Mouse (Mus musculus): ENCODE measurements around the gene Tead1. TPM values are rescaled to one million over a fixed set of nuclear protein-coding genes. Genes with fewer than 3 reads are reported as not detected.

Gene Tead1
- polyA plus RNA-seq, 1 experiment from 2014 or later: 13.9 TPM

GRCm38 (mm10) chr7:112806718-112807400 is 127.7 kb downstream of the Tead1 start:
- peaks cover 19% of the 10 kb centered on the region for H3K4me1 ChIP-seq (ENCODE audit: control insufficient read depth, insufficient read depth, low read length)
- no peaks in the 10 kb centered on the region for H3K9me3 ChIP-seq (ENCODE audit: control insufficient read depth, low read length)
- H3K36me3 ChIP-seq (ENCODE audit: control insufficient read depth, insufficient read depth, low read length): no peaks in the 10 kb centered on the region
- H3K27me3 ChIP-seq (ENCODE audit: control insufficient read depth, insufficient read depth, low read length): no peaks in the 10 kb centered on the region
- 33% methylated on average over 2 of the region's 2 CpGs for WGBS
- H3K27ac ChIP-seq (ENCODE audit: low read depth, low read length): peak overlapping the region; percentile 58
- ATAC-seq (ENCODE audit: low read depth): peak; percentile 28; the same call in 1 of the 2 replicates
- H3K4me3 ChIP-seq (ENCODE audit: low read depth, low read length): no peak overlapping the region
- H3K9ac ChIP-seq (replicated peaks; ENCODE audit: low read depth, low read length): no peak overlapping the region
- peak overlapping the region; percentile 7; the same call in 1 of the 2 replicates for H3K4me2 ChIP-seq (ENCODE audit: low read depth, low read length)

DNA sequence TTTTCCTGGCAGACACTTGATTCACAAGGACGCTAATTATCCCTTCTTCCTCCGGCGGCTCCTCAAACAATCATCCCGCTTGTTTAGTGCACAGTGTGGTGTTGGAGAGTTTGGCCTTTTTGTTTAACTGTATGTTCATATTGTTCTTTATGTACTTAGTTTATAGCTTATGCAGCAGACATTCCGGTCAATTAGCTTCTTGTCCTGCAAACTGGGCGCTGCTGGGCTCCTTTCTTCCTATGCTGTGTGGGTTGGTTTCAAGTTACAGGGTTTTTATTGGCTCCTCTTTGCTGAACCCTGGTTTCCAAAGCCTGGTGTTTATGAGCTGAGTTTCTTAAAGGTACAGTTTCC is 128.3 kb downstream of the Tead1 start:
- 0 out of 2 replicates have a peak, but pooled peaks have one; percentile 14 for ATAC-seq (ENCODE audit: low read depth)
- WGBS: 2% methylated on average over 6 of the region's 6 CpGs
- peak overlapping the region; percentile 58; the same call in 1 of the 2 replicates for H3K27ac ChIP-seq (ENCODE audit: low read depth, low read length)
- H3K4me2 ChIP-seq (ENCODE audit: low read depth, low read length): peak overlapping the region; percentile 7; the same call in 1 of the 2 replicates
- H3K4me3 ChIP-seq (ENCODE audit: low read depth, low read length): no peak overlapping the region
- H3K9me3 ChIP-seq (ENCODE audit: control insufficient read depth, low read length): no peaks in the 10 kb centered on the region
- H3K9ac ChIP-seq (replicated peaks; ENCODE audit: low read depth, low read length): no peak overlapping the region
- peaks cover 21% of the 10 kb centered on the region for H3K4me1 ChIP-seq (ENCODE audit: control insufficient read depth, insufficient read depth, low read length)
- H3K36me3 ChIP-seq (ENCODE audit: control insufficient read depth, insufficient read depth, low read length): no peaks in the 10 kb centered on the region
- H3K27me3 ChIP-seq (ENCODE audit: control insufficient read depth, insufficient read depth, low read length): no peaks in the 10 kb centered on the region

DNA sequence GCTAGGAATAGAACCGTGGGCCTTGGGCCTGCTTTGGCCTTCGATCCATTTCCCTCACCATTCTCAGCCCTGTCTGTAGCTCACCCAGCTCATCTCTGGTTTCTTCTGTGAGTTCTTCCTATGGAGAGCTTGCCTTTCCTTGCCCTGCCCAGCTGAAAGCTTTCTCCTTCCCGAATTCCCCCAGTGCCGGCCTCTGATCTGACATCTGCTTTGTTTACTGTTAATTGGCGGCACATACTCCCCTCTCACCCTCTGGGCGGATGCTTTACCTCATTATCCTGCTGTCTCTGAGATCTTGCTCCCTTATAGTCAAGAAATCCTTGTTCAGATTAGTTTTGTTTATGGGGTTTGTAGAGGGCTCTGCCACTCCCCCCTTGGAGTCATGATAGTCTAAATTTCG is 131.6 kb downstream of the Tead1 start:
- no peak for ATAC-seq (ENCODE audit: low read depth)
- Histone ChIP-seq H3K27me3 (ENCODE audit: control insufficient read depth, insufficient read depth, low read length) (no peaks in the 10 kb centered on the region; the same call in 1 of the 2 replicates), H3K4me3 (ENCODE audit: low read depth, low read length) (no peak overlapping the region), H3K9ac (replicated peaks; ENCODE audit: low read depth, low read length) (no peak overlapping the region), H3K9me3 (ENCODE audit: control insufficient read depth, low read length) (no peaks in the 10 kb centered on the region), H3K36me3 (ENCODE audit: control insufficient read depth, insufficient read depth, low read length) (no peaks in the 10 kb centered on the region), H3K4me2 (ENCODE audit: low read depth, low read length) (no peak overlapping the region), H3K4me1 (ENCODE audit: control insufficient read depth, insufficient read depth, low read length) (peaks cover 24% of the 10 kb centered on the region), H3K27ac (ENCODE audit: low read depth, low read length) (no peak overlapping the region)
- 44% methylated on average over 7 of the region's 7 CpGs for WGBS

DNA sequence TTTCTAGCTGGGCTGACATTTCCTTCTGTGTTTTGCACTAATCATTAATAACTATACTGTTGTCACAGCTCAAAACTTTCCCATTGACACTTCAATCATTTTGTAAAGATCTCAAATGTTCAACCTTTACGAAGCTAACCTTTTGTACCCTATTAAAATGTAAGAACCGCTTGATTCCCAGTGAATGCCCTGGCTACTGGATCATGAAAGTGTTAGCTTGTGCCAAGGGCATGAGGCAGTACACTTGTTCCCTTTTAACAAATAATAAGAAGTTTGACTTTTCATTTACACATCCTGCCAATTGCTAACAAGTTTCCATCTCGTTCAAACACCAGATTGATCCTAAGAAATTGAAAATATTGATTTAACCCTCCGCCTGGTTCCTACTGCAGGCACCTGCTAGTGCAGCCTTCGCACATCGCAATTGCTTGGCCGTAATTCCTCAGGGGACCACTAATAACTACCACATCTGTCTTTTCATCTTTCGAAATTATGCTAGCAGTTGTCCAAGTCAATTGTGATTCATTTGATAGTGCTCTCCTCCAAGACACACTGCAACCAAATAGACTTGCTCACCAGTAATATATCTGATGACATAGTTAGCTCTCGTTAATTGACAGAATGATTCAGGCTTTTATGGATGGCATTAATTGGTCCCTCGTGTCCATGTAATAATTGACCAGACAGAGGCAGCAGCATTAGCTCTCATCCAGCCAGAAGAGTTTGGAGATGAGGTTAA is 133.1 kb downstream of the Tead1 start:
- Histone ChIP-seq H3K9me3 (ENCODE audit: control insufficient read depth, low read length) (no peaks in the 10 kb centered on the region), H3K4me3 (ENCODE audit: low read depth, low read length) (no peak overlapping the region), H3K4me2 (ENCODE audit: low read depth, low read length) (no peak overlapping the region), H3K36me3 (ENCODE audit: control insufficient read depth, insufficient read depth, low read length) (no peaks in the 10 kb centered on the region), H3K27ac (ENCODE audit: low read depth, low read length) (no peak overlapping the region), H3K4me1 (ENCODE audit: control insufficient read depth, insufficient read depth, low read length) (peaks cover 17% of the 10 kb centered on the region; the same call in 1 of the 2 replicates), H3K9ac (replicated peaks; ENCODE audit: low read depth, low read length) (no peak overlapping the region), H3K27me3 (ENCODE audit: control insufficient read depth, insufficient read depth, low read length) (no peaks in the 10 kb centered on the region; the same call in 1 of the 2 replicates)
- ATAC-seq (ENCODE audit: low read depth): peak; percentile 42; the same call in 1 of the 2 replicates
- 44% methylated on average over 10 of the region's 10 CpGs for WGBS

DNA sequence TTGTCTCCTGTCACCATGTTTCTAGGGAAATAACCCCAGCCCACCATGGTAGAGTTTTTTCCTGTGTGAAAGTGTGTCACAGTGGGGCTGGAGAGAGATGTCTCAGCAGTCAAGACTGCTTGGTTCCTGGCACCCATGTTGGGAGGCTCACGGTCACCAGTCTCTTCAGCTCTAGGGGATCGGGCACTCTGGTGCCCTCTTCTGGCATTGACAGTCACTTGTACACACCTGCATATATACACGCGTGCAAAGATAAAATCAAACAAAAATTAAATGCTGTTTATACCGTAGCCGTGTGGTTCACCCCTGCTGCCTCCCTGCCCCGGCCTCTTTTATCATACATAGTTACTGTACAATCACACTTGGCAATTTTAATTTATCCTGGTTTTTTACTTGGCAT is 134.0 kb downstream of the Tead1 start:
- Histone ChIP-seq H3K9ac (replicated peaks; ENCODE audit: low read depth, low read length) (no peak overlapping the region), H3K36me3 (ENCODE audit: control insufficient read depth, insufficient read depth, low read length) (no peaks in the 10 kb centered on the region), H3K9me3 (ENCODE audit: control insufficient read depth, low read length) (no peaks in the 10 kb centered on the region), H3K4me3 (ENCODE audit: low read depth, low read length) (no peak overlapping the region), H3K27me3 (ENCODE audit: control insufficient read depth, insufficient read depth, low read length) (no peaks in the 10 kb centered on the region; the same call in 1 of the 2 replicates), H3K4me1 (ENCODE audit: control insufficient read depth, insufficient read depth, low read length) (0 out of 2 replicates have a peak, but pooled peaks cover 14% of the 10 kb centered on the region), H3K27ac (ENCODE audit: low read depth, low read length) (no peak overlapping the region), H3K4me2 (ENCODE audit: low read depth, low read length) (no peak overlapping the region)
- 94% methylated on average over 7 of the region's 7 CpGs for WGBS
- no peak for ATAC-seq (ENCODE audit: low read depth)

GRCm38 (mm10) chr7:112813731-112814306 is 134.7 kb downstream of the Tead1 start:
- Histone ChIP-seq H3K9me3 (ENCODE audit: control insufficient read depth, low read length) (no peaks in the 10 kb centered on the region), H3K27me3 (ENCODE audit: control insufficient read depth, insufficient read depth, low read length) (no peaks in the 10 kb centered on the region; the same call in 1 of the 2 replicates), H3K4me2 (ENCODE audit: low read depth, low read length) (no peak overlapping the region), H3K36me3 (ENCODE audit: control insufficient read depth, insufficient read depth, low read length) (no peaks in the 10 kb centered on the region), H3K4me3 (ENCODE audit: low read depth, low read length) (no peak overlapping the region), H3K9ac (replicated peaks; ENCODE audit: low read depth, low read length) (no peak overlapping the region), H3K4me1 (ENCODE audit: control insufficient read depth, insufficient read depth, low read length) (0 out of 2 replicates have a peak, but pooled peaks cover 14% of the 10 kb centered on the region), H3K27ac (ENCODE audit: low read depth, low read length) (no peak overlapping the region)
- ATAC-seq (ENCODE audit: low read depth): no peak
- WGBS: 83% methylated on average over 7 of the region's 8 CpGs

GRCm38 (mm10) chr7:112816016-112816415 is 136.9 kb downstream of the Tead1 start:
- H3K27ac ChIP-seq (ENCODE audit: low read depth, low read length): no peak overlapping the region
- no peaks in the 10 kb centered on the region for H3K36me3 ChIP-seq (ENCODE audit: control insufficient read depth, insufficient read depth, low read length)
- 48% methylated on average over 5 of the region's 5 CpGs for WGBS
- no peaks in the 10 kb centered on the region; the same call in 1 of the 2 replicates for H3K27me3 ChIP-seq (ENCODE audit: control insufficient read depth, insufficient read depth, low read length)
- H3K4me3 ChIP-seq (ENCODE audit: low read depth, low read length): no peak overlapping the region
- no peaks in the 10 kb centered on the region for H3K9me3 ChIP-seq (ENCODE audit: control insufficient read depth, low read length)
- no peak overlapping the region for H3K4me2 ChIP-seq (ENCODE audit: low read depth, low read length)
- H3K9ac ChIP-seq (replicated peaks; ENCODE audit: low read depth, low read length): no peak overlapping the region
- 0 out of 2 replicates have a peak, but pooled peaks cover 6% of the 10 kb centered on the region for H3K4me1 ChIP-seq (ENCODE audit: control insufficient read depth, insufficient read depth, low read length)
- ATAC-seq (ENCODE audit: low read depth): no peak

DNA sequence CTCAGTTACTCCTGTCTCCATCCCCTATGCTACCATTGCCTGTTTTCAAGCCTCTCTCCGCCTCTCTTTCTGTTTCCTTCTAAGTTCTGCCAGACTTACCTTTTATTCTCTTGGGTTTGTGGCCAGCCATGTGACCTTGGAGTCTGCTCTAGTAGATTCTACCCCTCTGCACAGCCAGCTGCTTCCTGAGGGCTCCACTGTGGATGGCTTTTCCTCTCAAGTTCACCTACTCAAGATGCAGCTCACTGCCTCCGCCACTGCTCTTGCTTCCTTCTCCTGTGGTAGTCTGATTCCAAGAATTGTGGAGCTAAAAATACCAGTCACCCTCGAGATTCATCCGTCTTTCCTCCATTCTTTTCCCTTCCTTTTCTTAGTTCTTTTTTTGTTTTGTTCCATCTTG is 140.7 kb downstream of the Tead1 start:
- H3K4me3 ChIP-seq (ENCODE audit: low read depth, low read length): no peak overlapping the region
- no peaks in the 10 kb centered on the region; the same call in 1 of the 2 replicates for H3K27me3 ChIP-seq (ENCODE audit: control insufficient read depth, insufficient read depth, low read length)
- ATAC-seq (ENCODE audit: low read depth): no peak
- no peak overlapping the region for H3K4me2 ChIP-seq (ENCODE audit: low read depth, low read length)
- no peak overlapping the region for H3K27ac ChIP-seq (ENCODE audit: low read depth, low read length)
- no peak overlapping the region for H3K9ac ChIP-seq (replicated peaks; ENCODE audit: low read depth, low read length)
- H3K4me1 ChIP-seq (ENCODE audit: control insufficient read depth, insufficient read depth, low read length): peaks cover 9% of the 10 kb centered on the region
- WGBS: 63% methylated on average over 4 of the region's 4 CpGs
- H3K9me3 ChIP-seq (ENCODE audit: control insufficient read depth, low read length): no peaks in the 10 kb centered on the region
- H3K36me3 ChIP-seq (ENCODE audit: control insufficient read depth, insufficient read depth, low read length): no peaks in the 10 kb centered on the region

Data from neural tube, embryonic 14.5 days (tissue).